Mouse (Mus musculus) megakaryocyte, adult 5-6 weeks (primary cell): ENCODE measurements around the gene Agpat4. TPM values are rescaled to one million over a fixed set of nuclear protein-coding genes. Genes with fewer than 3 reads are reported as not detected.
"Not testable (repeated sequence)": the region's sequence is repeated elsewhere in the genome, so short reads cannot be mapped to it uniquely, and the experiment has no call there.

Source experiments
- ATAC-seq: 2 replicates; pipeline ENCODE4 v1.8.0; 2016; ENCODE audit warnings: mild to moderate bottlenecking, inconsistent platforms; ENCODE audit not compliant: poor library complexity, severe bottlenecking
- total RNA-seq, 2 experiments: library from RNA; stranded (forward) in 1 of 2; stranded (reverse) in 1 of 2; fragments of 153-499, 151-499 nt in 1 of 2; fragments of 221-1000, 200-1000 nt in 1 of 2; gene quantifications; 2 replicates each; pipeline versions ENCODE4 v1.2.3 to v1.2.4; 2015 to 2017

The Agpat4 gene
- total RNA-seq, 2 experiments from 2014 or later: 8.9 to 12.1 TPM

DNA sequence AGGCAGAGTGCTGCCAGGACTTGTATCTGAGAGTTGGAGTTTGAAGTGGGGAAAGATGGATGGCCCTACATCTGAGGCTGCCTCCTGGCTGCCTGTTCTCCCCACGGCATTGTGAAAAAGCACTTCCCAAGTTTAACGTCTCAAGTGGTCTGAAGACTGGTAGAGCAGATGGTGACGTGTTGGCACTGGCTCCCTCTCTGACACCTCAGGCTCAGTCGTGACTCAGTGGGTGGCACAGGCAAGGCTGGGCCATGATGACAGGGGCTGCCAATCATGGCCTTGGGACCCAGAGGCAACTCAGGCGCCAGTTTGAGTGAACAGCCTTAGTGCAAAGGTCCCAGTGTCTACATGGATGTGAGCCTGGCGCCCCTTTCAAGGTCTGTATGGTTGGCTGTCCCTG, 103.4 kb downstream of the Agpat4 start:
- ATAC-seq: no peak

GRCm38 (mm10) chr17:12223682-12224081, 105.2 kb downstream of the Agpat4 start:
- no peak for ATAC-seq

- no peak for ATAC-seq
Observed at GRCm38 (mm10) chr17:12224145-12224544, 105.6 kb downstream of the Agpat4 start.

- not testable (repeated sequence) for ATAC-seq
Observed at GRCm38 (mm10) chr17:12224551-12224950, 106.0 kb downstream of the Agpat4 start.

- no peak for ATAC-seq
Observed at GRCm38 (mm10) chr17:12225227-12225626, 106.7 kb downstream of the Agpat4 start.

GRCm38 (mm10) chr17:12226551-12226950, 108.0 kb downstream of the Agpat4 start:
- 0 out of 2 replicates have a peak, but pooled peaks have one; percentile 19 for ATAC-seq

DNA sequence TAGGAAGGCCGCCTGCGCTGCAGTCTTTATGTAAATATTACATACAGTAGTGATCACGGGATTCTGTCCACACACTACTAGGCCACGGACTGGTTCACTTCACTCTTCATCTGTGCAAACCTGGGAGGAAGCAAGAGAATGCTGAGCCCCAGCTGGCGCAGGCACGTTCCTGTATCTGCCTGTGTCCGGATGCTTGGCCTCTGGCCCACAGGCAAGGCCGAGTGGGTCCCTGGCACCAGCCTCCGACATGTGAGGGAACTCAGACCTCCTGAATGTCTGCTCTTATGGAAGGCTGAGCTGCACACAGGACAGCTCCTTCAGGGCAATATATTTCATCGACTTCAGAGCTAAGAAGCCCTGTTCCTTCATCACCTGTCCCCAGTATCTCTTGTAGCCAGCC, 109.5 kb downstream of the Agpat4 start:
- no peak for ATAC-seq

- no peak for ATAC-seq
Observed at GRCm38 (mm10) chr17:12228471-12228870, 110.0 kb downstream of the Agpat4 start.

DNA sequence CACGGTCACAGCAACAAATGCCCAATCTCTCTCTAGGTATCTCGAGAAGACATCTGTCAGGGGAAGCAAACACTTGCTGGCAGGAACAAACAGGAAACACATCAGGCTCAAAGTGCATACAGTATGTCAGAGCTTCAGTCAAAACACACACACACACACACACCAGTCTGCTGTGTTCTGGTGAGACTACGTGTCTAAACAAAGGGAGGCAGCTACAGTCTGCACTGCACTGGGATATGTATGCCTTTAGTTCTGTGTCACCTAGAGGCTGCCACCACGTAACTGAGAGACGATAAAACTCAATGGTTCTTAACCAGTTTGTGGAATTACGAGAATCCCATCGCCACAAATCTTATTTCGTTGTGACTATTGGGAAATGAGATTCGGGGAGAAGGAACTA, 111.3 kb downstream of the Agpat4 start:
- no peak for ATAC-seq

DNA sequence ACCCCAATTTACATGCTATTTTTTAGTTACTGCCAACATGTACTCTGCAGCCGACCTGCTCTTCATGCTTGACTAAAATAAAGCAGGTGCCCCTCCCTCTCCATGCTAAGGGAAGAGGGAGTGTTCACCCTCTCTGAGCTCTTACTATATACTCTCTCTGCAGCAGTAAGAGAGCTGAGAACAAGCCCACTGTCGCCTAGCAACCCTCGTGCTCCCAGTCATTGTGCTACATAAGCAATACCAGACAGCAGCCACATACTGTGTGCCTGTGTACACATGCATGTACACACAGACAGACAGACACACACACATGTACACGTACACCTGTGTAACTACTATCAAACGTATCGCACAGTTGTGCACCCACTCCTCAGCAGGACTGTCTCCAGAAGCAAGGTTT, 111.7 kb downstream of the Agpat4 start:
- ATAC-seq: no peak

DNA sequence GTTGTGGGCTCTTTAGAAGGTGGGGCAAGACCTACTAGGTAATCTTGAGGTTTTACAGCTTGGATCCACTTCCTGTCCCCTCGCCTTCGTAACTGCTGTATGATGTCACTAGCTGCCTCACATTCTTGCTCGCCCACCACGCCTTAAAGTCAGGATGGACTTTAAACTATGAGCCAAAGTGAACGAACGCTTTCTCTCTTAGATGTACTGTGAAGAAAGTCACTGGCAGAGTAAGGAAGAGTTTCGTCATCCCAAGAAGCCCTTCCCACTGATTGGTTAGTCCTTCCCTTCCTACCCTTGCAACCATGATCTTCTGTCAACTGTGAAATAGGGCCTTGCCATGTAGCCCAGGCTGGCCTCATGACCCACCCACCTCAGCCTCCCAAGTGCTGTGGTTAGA, 112.6 kb downstream of the Agpat4 start:
- ATAC-seq: no peak

DNA sequence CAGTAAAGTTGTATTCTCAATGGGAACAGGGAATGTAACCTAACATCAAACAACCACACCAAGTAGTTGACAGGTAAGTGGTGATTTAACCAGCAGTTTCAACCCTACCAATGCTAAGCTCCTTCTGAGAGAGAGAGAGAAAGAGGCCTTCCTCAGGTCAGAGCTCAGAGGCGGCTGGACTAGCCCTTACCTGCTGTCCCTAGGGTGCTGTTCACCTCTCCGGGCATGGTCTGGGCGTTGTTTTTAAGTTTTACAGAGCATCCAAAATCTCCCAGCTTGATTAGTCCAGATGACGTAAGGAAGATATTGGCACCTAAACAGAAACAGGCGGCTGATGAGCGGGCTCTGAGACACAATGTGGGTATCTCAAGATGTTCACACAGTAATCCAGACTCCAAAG, 114.2 kb downstream of the Agpat4 start:
- no peak for ATAC-seq

- no peak for ATAC-seq
Observed at GRCm38 (mm10) chr17:12240701-12241100, 122.2 kb downstream of the Agpat4 start.

GRCm38 (mm10) chr17:12249783-12250504, 131.4 kb downstream of the Agpat4 start:
- ATAC-seq: 0 out of 2 replicates have a peak, but pooled peaks have one; percentile 27

GRCm38 (mm10) chr17:12250581-12250980, 132.1 kb downstream of the Agpat4 start:
- no peak for ATAC-seq

DNA sequence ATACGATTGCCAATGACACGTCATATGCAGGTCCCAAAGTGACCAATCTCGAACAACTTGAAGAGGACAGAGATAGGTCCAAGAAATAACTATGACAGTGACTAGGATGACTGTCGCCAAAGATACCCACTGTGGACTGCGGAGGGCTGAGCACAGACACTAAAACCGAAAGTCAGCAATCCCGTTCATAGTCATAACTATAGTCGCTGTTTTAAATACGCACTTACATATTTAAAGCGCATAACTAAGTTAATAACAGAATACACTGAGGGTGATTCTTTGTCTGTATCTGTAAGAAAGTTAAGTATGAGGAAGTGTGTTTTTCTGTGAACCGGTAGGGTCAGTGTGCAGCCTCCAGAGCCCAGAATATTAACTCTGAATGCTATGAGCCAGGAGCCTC, 137.6 kb downstream of the Agpat4 start:
- ATAC-seq: no peak

DNA sequence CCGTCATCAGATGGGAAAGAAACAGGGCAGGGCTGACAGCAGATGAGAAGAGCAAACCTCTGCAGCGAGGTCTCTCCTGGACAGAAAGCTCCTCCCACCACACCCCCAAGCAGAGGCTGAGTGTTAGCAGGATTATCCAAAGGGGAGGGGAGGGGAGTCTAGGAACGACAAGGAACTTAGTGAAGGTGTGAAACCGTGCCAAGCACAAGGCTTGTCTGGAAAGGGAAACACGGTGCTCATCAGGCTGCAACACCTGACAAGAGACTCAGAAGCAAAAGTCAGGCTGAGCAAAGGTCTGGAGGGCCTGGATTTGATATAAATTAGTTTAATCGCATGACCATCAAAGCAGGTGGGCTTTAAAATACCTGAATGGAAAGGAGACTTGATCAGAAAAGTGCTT, 140.0 kb downstream of the Agpat4 start:
- ATAC-seq: no peak

DNA sequence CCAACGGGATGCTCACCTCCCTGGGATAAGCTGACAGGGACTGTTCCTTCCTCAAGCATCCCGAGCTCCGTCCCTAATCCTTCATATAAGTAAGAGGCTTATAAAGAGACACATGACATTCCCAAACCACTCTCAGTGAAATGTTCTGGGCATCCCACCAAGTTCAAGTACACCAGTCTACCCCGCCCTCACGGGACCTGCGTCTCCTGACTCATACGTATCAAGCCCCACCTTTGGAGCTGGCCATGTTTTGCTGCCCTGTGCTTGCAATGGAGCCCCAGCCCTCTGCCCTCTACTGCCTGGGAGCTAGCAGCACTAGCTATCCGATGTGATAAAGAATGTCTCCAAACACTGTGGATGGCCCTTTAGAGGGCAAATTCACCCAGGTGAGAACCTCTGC, 141.5 kb downstream of the Agpat4 start:
- ATAC-seq: no peak

DNA sequence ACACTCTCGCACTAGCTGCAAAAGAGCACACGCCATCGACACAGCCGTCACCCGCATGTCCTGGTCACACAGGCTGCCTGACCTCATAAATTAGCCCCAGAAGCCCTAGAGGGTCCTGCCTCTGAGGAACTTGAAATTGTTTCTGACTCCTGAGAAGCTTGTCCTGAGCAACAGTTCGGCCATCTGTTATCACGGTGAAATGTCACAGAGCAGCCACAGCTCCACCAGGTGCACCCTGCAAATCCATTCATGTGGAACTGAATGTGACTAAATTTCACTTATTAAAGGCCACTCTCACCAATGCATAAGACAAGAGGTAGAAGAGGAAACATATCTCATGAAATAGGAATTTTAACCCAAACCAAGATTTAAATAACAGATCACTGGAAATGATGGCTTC, 142.9 kb downstream of the Agpat4 start:
- ATAC-seq: no peak

GRCm38 (mm10) chr17:12261887-12262286, 143.4 kb downstream of the Agpat4 start:
- ATAC-seq: 0 out of 2 replicates have a peak, but pooled peaks have one; percentile 30

DNA sequence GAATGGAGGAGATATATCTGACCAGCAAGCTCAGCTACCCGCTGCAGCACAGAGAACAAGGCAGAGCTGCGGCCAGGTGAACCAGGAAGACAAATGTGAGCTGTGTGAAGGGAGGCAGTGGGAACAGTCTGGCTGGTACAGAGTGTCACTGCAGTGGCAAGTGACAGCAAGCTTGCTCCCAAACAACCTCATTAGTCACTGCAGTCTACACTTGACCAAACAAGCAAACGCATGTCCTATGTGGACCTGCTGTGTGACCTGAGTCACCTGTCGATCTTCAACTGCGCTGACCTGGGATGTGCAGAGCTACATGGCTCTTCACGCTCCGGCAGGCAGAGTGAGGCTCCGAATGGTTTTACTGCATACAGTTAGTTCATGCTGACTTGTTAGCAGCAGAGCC, 144.3 kb downstream of the Agpat4 start:
- ATAC-seq: no peak

DNA sequence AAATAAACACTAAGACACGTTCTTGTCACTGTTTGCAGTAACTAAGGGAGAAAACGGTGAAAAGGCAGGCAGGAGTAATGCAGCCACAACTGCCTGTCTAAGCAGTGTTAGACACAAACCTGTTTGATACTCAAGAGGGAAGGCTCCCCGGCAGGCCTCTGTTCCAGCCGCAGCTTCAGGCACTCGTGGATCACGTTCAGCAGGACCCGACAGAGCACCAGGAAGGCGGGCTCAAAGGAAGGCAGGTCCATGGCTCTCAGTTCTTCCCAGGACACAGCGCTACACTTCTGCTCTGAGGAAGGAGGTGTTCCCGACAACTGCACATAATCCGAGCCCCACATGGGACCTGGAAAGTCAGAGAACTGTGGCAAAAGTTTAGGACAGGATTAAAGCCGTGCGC, 145.3 kb downstream of the Agpat4 start:
- no peak for ATAC-seq

DNA sequence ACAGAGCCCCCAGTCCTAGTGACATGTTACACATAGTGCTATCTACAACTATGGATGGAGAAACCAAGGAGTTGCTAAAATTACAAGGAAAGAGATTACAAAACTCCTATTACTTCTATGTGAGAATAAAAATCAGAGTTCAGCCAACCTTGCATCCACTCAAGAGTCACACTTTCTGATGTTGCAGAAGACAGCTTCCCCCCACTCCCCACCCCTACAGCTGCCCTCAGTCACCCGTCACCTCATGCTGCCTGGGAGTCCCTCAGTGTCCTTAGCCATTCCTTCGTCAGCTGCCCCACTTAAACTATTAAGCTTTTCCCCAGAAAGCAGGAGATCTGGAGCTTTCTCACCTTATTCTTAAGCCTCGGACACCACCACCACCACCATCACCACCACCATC, 145.8 kb downstream of the Agpat4 start:
- no peak for ATAC-seq
